Mouse (Mus musculus): ENCODE data around the gene Primpol.
"Not testable (repeated sequence)": the region's sequence is repeated elsewhere in the genome, so short reads cannot be mapped to it uniquely, and the experiment has no call there.

Gene Primpol

GRCm38 (mm10) chr8:46603587-46603986 lies 13.4 kb downstream of the Primpol start:
- DNase-seq (ENCODE audit: low spot score in 2 of 2), result no peak

- DNase-seq (ENCODE audit: low spot score in 2 of 2), result no peak
Measured at GRCm38 (mm10) chr8:46600959-46601707, 15.9 kb downstream of the Primpol start.

- DNase-seq (ENCODE audit: low spot score in 2 of 2), result no peak
Measured at GRCm38 (mm10) chr8:46599314-46599904, 17.6 kb downstream of the Primpol start.

- no peak for DNase-seq (ENCODE audit: low spot score in 2 of 2)
Measured at GRCm38 (mm10) chr8:46598753-46599152, 18.3 kb downstream of the Primpol start.

GRCm38 (mm10) chr8:46598114-46598513 lies 18.9 kb downstream of the Primpol start:
- DNase-seq (ENCODE audit: low spot score in 2 of 2), result no peak

GRCm38 (mm10) chr8:46597411-46597810 lies 19.6 kb downstream of the Primpol start:
- DNase-seq (ENCODE audit: low spot score in 2 of 2), result no peak

GRCm38 (mm10) chr8:46596530-46596929 lies 20.5 kb downstream of the Primpol start:
- no peak for DNase-seq (ENCODE audit: low spot score in 2 of 2)

- peak; percentile 14 to 53 for DNase-seq (ENCODE audit: low spot score in 2 of 2)
Measured at GRCm38 (mm10) chr8:46595593-46595992, 21.4 kb downstream of the Primpol start.

GRCm38 (mm10) chr8:46593772-46594171 lies 23.2 kb downstream of the Primpol start:
- no peak for DNase-seq (ENCODE audit: low spot score in 2 of 2)

- DNase-seq (ENCODE audit: low spot score in 2 of 2), result no peak
Measured at GRCm38 (mm10) chr8:46593067-46593466, 23.9 kb downstream of the Primpol start.

- DNase-seq (ENCODE audit: low spot score in 2 of 2), result no peak
Measured at GRCm38 (mm10) chr8:46588663-46589062, 28.3 kb downstream of the Primpol start.

- DNase-seq (ENCODE audit: low spot score in 2 of 2), result no peak
Measured at GRCm38 (mm10) chr8:46587911-46588310, 29.1 kb downstream of the Primpol start.

- no peak for DNase-seq (ENCODE audit: low spot score in 2 of 2)
Measured at GRCm38 (mm10) chr8:46585576-46585975, 31.4 kb downstream of the Primpol start.

- DNase-seq (ENCODE audit: low spot score in 2 of 2), result not testable (repeated sequence)
Measured at GRCm38 (mm10) chr8:46584328-46584727, 32.7 kb downstream of the Primpol start.

GRCm38 (mm10) chr8:46578794-46579193 lies 38.2 kb downstream of the Primpol start:
- no peak for DNase-seq (ENCODE audit: low spot score in 2 of 2)

GRCm38 (mm10) chr8:46573964-46574363 lies 43.0 kb downstream of the Primpol start:
- DNase-seq (ENCODE audit: low spot score in 2 of 2), result no peak

GRCm38 (mm10) chr8:46573446-46573845 lies 43.6 kb downstream of the Primpol start:
- DNase-seq (ENCODE audit: low spot score in 2 of 2), result no peak

GRCm38 (mm10) chr8:46570673-46571072 lies 46.3 kb downstream of the Primpol start:
- peak in 1 of 2 experiments; percentile 28 for DNase-seq (ENCODE audit: low spot score in 2 of 2)

- no peak for DNase-seq (ENCODE audit: low spot score in 2 of 2)
Measured at GRCm38 (mm10) chr8:46569659-46570441, 47.2 kb downstream of the Primpol start.

- DNase-seq (ENCODE audit: low spot score in 2 of 2), result no peak
Measured at GRCm38 (mm10) chr8:46568942-46569341, 48.1 kb downstream of the Primpol start.

GRCm38 (mm10) chr8:46567946-46568345 lies 49.1 kb downstream of the Primpol start:
- DNase-seq (ENCODE audit: low spot score in 2 of 2), result no peak

GRCm38 (mm10) chr8:46566914-46567529 lies 50.0 kb downstream of the Primpol start:
- no peak for DNase-seq (ENCODE audit: low spot score in 2 of 2)
